Mouse (Mus musculus) layer of hippocampus, adult 9-11 months (tissue): ENCODE results near the gene Prr14.
"Not testable (repeated sequence)": the region's sequence is repeated elsewhere in the genome, so short reads cannot be mapped to it uniquely, and the experiment has no call there.

Experiments
- DNase-seq: peaks from one replicate; pipeline ENCODE4 v3.0.0; 2022

Gene Prr14

GRCm38 (mm10) chr7:127473705-127474104, 14.3 kb downstream of the Prr14 start:
- no peak for DNase-seq

GRCm38 (mm10) chr7:127474378-127475070, 15.1 kb downstream of the Prr14 start:
- no peak for DNase-seq

- no peak for DNase-seq
These were observed 15.9 kb downstream of the Prr14 start for GRCm38 (mm10) chr7:127475186-127475740.

GRCm38 (mm10) chr7:127476336-127476735, 16.9 kb downstream of the Prr14 start:
- no peak for DNase-seq

GRCm38 (mm10) chr7:127476855-127477254, 17.4 kb downstream of the Prr14 start:
- no peak for DNase-seq

GRCm38 (mm10) chr7:127477687-127478634, 18.6 kb downstream of the Prr14 start:
- DNase-seq = peak; percentile 100

- DNase-seq = peak; percentile 97
These were observed 19.4 kb downstream of the Prr14 start, which contains the start of gene Fbrs for GRCm38 (mm10) chr7:127478635-127479317. Fbrs (plus strand) TSS chr7:127479199.

- DNase-seq = no peak
These were observed 20.2 kb downstream of the Prr14 start for GRCm38 (mm10) chr7:127479318-127480225.

- peak; percentile 32 for DNase-seq
These were observed 20.9 kb downstream of the Prr14 start for GRCm38 (mm10) chr7:127480321-127480720.

GRCm38 (mm10) chr7:127485416-127485815, 26.0 kb downstream of the Prr14 start:
- no peak for DNase-seq

- not testable (repeated sequence) for DNase-seq
These were observed 29.0 kb downstream of the Prr14 start for GRCm38 (mm10) chr7:127488364-127488763.

- no peak for DNase-seq
These were observed 30.6 kb downstream of the Prr14 start for GRCm38 (mm10) chr7:127489982-127490381.

GRCm38 (mm10) chr7:127491846-127492245, 32.4 kb downstream of the Prr14 start:
- DNase-seq = no peak

GRCm38 (mm10) chr7:127494648-127495047, 35.2 kb downstream of the Prr14 start:
- DNase-seq = no peak

- no peak for DNase-seq
These were observed 38.0 kb downstream of the Prr14 start for GRCm38 (mm10) chr7:127497382-127497781.

- no peak for DNase-seq
These were observed 39.0 kb downstream of the Prr14 start for GRCm38 (mm10) chr7:127498407-127498806.

GRCm38 (mm10) chr7:127508291-127508690, 48.9 kb downstream of the Prr14 start:
- no peak for DNase-seq

GRCm38 (mm10) chr7:127509830-127510229, 50.4 kb downstream of the Prr14 start:
- not testable (repeated sequence) for DNase-seq

- DNase-seq = no peak
These were observed 51.8 kb downstream of the Prr14 start for GRCm38 (mm10) chr7:127511241-127511640.

- DNase-seq = peak; percentile 98
These were observed 52.4 kb downstream of the Prr14 start, which contains the start of gene Srcap for GRCm38 (mm10) chr7:127511808-127512230. Srcap (plus strand) TSS chr7:127511983.

GRCm38 (mm10) chr7:127512231-127513015, 53.0 kb downstream of the Prr14 start:
- peak; percentile 92 for DNase-seq
